Mouse (Mus musculus): ENCODE measurements around the gene Cxcr3.

Gene Cxcr3

DNA sequence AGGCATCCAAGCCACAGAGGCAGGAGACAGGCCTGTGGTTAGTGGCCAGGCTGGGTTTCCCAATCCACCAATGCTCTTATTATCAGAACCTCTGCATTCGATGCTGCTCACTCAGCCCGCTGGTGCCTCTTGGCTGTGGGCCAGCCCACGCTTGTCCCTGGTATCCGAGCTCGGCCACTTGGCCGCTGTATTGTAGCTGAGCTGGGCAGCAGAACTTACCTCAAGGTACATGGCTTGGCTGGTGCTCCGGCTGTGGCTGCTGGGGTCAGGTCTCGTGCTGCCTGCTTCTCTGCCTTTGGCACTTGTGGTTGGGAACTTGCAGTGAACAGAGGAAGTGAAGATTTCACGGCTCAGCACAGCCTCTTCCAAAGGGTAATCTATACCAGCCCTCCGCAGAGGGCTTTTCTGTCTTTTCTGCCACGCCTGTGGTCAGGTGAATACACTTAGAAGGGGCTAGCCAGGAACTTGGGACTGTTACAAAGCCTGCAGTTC lies at the start of gene Cxcr3:
Gene Cxcr3 (minus strand): TSS at position 442 of the 492 bp plus-strand sequence.
- DNase-seq, result peak; percentile 20

DNA sequence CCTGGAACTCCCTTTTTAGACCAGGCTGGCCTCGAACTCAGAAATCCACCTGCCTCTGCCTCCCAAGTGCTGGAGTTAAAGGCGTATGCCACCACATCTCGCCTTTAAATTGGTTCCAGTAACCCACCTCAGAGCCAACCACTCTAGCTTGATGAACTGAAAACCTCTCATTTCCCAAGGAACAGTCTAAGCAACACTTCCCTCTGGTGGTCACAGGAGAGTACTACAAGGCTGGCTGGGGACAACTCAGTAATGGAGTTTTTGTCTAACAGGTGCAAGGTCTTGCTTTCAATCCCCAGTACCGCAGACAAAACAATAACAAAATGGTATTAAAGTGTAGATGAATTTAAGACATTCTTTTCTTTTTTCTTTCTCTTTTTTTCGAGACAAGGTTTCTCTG lies 38.0 kb upstream of the Cxcr3 start:
- DNase-seq, result peak; percentile 66

DNA sequence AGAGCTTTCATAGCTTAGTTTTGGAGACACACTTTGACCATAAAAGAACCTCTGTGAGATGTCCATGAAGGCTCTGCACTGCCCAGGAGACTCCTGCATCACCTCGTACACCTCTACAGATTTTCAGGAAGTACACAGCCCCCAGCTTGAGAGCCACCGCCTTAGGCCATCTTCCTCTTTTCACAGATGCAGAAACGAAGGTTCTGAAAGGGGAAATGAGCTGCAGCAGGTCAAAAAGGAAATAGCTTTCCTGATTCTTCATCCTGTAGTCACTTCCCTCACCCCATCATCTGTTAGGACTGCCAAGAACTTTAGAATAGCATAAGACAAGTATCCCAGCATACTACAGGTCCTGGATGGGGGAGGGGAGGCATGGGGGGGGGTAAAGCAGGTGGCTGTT lies 36.2 kb upstream of the Cxcr3 start:
- DNase-seq, result no peak

DNA sequence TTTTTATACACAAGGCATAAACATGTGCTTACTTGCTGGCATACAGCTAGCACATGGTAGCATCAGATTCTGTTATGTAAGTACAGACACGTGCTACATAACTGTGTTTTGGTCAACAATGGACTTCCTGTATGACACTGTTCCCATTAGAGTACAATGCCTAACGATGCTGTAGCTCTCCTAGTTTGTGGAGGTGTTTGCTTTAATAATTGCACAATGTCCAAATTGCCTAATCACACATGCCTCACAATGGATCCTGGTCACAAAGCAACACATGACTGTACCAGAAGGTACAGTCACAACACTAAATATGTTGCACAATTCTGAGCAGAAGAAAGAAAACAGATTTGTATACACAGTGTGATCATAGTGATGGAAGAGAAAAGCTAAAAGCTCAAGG lies 35.4 kb upstream of the Cxcr3 start:
- DNase-seq, result no peak

DNA sequence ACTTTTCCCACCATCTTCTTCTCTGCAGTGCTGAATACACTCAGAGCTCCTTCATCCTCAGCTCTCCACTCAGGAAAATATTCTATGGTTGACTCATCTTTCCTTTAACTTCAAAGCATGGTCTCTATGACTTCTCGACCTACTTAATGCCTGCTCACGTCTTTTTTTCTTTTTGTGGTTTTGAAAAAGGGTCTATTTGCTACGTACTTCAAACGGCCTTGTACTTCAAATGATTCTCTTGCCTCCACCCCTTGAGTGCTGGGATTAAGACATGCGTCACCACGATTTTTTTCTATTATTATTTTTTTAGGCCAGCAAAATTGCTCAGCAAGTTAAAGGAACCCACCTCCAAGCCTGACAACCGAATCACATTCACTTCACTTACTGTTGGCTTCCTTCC lies 33.2 kb upstream of the Cxcr3 start:
- no peak for DNase-seq

DNA sequence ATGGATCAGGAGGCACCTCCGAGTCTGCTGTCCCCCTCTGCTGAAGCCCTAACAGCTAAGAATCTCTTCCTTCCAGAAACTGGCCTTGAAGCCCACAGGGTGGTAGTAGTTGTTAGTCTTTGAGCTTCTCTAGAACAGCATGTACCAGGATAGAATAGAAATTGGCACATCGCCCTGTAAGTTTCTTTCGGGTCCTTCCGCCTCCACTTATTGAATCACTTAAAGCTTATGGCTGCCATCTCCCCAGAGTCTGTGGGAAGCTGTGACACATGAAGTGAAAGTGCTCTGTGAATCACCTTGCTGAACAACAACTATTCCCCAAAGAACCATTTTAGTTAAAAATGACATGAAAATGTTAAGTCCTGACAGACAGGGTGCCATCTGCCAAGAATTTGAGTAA lies 31.0 kb upstream of the Cxcr3 start:
- no peak for DNase-seq

DNA sequence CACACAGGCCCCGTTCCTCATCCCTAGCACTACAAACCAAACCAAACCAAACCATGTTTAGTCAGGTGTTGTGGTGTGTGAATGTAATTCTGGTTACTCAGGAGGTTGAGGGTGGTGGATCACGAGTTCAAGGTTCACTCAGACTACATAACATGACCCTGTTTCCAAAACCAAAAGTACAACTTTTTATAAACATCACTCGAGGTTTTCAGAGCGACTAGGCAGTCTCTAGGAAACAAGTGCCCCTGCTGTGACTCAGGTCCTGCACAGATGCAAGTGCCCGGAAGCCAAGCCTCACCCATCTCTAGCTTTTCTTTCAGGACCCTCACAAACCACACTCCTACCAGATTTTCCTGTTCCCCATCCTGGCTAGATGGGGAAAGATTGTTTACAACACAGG lies 30.6 kb upstream of the Cxcr3 start:
- DNase-seq, result no peak

DNA sequence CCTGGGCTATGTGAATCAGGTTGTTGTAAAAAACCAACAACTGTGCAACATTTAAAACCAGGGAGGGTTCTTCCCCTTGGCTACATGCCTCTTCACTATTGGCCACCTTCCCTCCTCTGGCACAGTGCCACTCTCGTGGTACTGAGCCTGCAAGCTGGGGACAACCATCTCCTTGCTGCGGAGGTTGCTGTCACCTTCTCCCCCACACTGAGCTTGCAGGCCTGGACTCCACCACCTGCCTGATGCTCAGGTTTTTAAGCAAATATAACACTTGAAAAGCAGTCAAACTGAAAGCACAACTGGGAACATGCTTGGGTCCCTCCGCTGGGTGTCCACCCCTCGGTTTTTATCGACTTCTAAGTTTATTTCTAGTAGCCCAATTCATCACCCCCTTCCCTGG lies 20.4 kb upstream of the Cxcr3 start:
- DNase-seq, result no peak

DNA sequence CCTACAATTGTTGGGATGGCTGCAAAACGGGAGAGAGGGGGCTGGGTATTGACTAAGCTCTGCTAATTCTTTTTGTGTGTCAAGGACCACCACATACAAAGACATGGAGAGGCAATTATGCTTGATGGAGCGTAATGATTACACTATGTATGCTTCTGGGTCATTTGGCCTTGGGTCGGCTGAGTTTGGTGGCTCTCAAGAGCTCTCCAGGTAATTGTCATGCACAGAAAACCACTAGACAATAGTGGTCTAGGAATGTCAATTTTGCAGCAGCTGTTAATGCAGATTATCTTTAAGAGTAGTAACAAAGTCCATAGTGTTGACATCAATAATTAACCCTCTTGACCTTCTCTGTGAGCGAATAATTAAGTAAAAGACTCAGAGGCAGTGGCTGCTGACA lies 16.1 kb upstream of the Cxcr3 start:
- no peak for DNase-seq

DNA sequence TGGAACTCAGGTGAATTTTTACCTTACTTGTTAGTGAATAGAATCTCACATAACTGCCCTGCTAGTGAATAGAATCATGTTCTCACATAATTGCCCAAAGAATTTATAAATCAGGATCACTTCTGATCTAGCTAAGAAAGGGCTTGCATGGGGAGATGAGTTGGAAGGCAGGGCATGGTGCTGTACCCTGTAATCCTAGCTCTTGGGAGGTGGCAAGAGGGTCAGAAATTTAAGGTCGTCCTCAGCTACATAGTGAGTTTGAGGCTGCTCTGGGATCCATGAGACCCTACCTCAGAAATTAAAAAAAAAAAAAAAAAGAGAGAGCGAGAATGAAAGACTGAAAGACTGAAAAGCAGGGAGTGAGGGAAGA lies 7.0 kb upstream of the Cxcr3 start:
- no peak for DNase-seq

DNA sequence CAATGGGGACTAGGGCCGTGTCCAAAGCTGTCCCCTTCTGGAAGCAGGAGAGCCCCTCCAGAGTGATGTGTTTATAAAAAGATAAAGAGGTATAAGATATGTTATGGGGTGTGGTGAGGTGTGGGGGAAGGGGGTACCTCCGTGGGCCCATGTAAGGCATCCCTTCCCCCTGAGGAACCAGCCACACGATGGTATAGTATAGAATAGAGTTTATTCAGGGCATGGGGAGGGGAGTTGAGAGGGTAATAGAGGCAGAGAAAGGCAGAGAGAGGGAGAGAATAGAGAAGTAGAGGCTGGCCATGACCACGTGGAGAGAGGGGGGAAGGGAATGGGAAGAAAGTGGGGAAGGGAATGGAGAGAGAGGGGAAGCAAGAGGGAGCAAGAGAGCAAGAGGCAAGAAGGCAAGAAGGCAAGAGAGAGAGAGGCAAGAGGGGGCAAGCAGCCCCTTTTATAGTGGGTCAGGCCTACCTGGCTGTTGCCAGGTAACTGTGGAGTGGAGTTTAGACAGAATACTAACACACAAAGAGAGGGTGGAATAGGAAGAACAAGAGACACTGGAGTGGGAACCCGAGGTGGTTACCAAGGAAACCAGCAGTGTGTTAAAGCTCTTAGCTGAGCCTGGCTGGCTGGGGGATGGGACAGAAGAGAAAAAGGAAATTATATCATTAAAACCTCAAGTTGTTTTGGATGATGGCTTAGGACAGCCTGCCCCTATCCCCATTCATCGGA lies 6.4 kb upstream of the Cxcr3 start:
- no peak for DNase-seq

DNA sequence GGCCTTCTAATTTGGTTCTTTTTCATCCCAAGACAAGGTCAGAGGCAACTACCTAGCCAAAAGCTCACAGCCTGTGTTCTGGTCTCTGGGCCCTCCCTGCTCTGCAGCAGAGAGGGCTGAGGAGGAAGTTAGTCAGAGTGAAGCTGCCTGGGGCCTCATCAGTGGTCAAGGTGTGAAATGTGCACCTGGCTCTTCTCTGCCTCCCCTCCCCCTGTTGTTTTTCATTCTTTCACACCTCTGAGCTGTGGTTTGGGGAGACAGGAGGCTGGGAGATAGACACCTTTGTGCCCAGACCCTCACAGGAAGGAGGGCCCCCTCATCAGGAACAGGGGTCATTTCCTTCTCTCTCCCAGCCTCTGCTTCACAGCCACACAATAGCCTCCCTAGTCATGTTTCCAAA lies 3.1 kb upstream of the Cxcr3 start:
- DNase-seq, result no peak

DNA sequence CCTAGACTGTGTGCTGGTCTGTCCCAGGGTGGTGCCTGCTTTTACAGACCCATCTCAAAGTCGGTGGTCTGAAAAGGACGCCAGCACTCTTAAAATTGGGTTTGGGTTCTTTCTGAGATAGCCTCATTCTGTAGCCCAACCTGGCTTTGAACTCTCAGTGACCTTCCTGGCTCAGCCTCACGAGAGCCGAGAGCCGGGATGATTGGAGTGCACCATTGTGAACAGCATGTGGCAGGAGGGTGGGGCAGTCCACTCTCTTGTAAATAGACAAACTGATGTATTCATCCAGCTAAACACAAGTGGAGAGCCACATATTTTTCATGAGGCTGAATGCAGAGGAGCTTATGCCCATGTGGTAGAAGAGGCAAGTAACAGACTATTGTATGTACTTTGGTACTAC lies 912 bp upstream of the Cxcr3 start:
- no peak for DNase-seq

DNA sequence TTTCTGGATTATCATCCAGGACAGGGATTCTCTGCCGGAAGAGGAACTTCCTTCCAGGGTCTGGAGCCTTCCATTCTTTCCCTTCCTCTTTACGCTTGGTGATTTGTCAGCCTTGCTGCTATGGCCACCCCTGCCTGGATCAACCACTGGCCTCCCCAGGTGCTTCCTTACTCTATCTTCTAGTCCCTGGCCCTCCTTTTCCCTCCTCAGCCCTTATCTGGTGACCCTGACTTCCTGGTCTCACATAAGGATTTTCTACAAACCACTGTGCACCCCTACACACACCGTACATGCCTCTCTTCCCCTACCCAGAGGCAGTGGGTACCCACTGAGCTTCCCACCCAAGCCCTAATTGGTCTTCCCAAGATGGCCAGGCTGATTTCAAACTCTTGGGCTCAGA lies 781 bp downstream of the Cxcr3 start:
- no peak for DNase-seq

DNA sequence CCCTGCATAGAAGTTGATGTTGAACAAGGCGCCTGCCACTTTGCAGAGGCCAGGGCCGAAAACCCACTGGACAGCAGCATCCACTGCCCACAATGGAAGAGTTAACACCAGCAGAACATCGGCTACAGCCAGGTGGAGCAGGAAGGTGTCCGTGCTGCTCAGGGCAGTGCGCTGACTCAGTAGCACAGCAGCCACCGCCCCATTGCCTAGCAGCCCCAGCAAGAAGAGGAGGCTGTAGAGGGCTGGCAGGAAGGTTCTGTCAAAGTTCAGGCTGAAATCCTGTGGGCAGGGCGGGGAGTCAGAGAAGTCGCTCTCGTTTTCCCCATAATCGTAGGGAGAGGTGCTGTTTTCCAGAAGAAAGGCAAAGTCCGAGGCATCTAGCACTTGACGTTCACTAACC lies 1.4 kb downstream of the Cxcr3 start:
- DNase-seq, result no peak

DNA sequence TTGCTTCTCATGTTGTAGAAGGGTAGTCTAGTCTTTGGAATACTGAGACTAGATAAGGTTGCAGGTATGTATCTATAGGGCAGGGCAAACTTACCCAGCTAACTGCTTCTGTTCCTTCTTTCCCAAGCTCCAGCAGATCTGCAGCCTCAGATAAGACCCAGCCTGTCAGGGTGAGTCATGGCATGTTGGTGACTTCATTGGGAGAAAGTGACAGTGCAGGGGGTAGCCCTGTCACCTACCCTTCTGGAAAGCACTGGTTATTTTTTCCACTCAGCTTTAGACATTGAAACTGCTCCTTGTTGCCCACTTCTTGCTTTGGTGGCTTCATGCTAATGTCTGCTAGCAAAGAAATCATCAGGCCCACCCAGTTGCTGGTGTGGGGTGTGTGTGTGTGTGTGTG lies 4.1 kb downstream of the Cxcr3 start:
- DNase-seq, result no peak

DNA sequence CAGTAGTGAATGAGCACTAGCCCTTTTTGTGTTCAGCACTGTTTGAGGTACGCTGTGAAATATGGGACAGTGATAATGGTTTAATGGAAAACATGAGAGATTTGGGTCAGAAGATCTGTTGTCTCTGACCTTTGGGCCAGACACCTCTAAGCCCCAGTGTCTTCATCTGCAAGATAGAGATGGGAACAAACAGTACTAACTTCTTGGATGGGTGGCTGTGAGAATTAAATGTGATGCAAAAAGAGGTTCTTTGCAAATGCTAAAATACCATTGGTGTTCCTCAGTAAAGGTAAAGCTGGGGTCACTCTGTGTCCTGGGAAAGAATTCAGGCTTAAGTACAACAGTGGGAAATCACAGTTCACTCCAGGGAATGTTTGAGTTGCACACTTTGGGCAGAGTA lies 13.7 kb downstream of the Cxcr3 start:
- DNase-seq, result no peak

DNA sequence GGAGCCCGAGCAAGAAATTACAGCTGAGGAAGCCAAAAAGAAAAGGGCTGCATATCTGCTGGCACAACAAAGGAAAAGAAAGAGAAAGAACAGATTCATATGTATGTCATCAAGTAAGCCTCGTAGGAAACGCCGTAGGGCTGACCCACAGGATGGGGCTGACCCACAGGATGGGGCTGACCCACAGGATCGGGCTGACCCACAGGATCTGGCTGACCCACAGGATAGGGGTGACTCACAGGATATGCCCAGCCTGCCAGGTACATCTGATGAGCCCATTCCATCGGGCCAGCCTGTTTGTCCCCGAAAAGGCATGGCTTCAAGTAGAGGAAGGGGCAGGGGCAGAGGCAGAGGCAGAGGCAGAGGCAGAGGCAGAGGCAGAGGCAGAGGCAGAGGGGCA lies 29.0 kb downstream of the Cxcr3 start:
- DNase-seq, result no peak

DNA sequence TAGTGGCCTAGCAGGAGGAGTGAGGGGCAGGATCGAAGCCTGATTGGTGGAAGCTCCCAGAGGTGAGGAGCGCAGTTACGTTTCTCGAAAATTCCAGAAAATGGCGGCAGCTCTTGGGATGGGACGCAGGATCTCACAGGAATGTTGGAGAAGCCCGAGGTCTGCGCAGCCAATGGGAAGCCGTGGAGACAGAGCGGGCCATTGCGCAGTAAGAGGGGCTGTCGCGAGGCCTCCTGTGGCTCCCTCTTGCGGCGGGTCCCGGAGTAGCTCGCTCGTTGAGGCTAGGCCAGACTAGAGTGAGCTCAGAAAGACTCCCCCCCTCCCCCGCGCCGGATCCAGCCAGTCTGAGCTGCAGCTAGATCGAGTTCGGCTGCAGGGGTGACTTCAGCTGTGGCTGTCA lies 35.8 kb downstream of the Cxcr3 start:
- no peak for DNase-seq

DNA sequence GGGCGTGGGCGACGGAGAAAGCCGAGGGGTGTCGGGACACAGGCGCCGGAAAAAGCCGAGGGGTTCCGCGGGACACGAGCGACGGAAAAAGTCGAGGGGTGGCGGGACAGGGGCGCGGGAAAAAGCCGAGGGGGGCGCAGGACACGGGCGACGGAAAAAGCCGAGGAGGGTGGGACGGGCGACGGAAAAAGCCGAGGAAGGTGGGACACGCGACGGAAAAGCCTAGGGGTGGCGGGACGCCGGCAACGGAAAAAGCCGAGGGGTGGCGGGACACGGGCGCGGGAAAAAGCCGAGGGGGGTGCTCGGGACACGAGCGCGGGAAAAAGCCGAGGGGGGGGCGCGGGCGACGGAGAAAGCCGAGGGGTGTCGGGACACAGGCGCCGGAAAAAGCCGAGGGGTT lies 36.5 kb downstream of the Cxcr3 start:
- no peak for DNase-seq

DNA sequence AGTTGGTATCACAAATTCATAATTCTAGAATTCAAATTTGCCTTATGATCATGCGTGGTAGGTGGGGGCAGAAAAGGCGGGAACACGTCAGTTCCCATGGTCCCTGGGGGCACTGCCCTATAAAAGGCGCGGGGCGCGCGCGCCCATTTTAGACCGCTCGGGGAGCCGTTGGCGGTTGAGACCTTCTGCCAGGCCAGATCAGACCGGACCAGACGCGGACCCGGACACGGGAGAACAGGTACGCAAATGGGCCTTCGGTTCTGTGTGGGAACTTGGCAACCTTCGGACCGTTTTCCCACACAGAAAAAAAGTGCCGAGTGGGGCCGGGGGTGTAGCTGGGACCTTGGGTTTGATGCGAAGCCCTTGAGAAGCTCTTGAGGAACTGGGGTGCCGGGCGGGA lies 38.4 kb downstream of the Cxcr3 start:
- no peak for DNase-seq
